Mouse (Mus musculus) hematopoietic stem cell, adult 5-6 weeks (primary cell): ENCODE results near the gene Gprin1. TPM values are rescaled to one million over a fixed set of nuclear protein-coding genes. Genes with fewer than 3 reads are reported as not detected.

Experiments
- ATAC-seq, 2 experiments: fragments of 125-278 bp in 1 of 2; replicated peaks in 1 of 2; 2 replicates each; pipeline ENCODE4 v1.8.0; 2016 to 2017; ENCODE audit warnings: inconsistent platforms in 2 of 2, mild to moderate bottlenecking in 2 of 2, moderate number of reproducible peaks in 2 of 2, low read depth in 1 of 2, moderate TSS enrichment in 1 of 2; ENCODE audit not compliant: low FRiP score in 2 of 2, poor library complexity in 2 of 2, severe bottlenecking in 2 of 2, insufficient read depth in 1 of 2, low TSS enrichment in 1 of 2
- total RNA-seq: library from RNA; stranded (forward); fragments of 172-1452, 232-1000 nt; gene quantifications from 2 replicates; pipeline ENCODE4 v1.2.3, GENCODE M21; 2017

The Gprin1 gene
- total RNA-seq, 1 experiment from 2014 or later: not detected

- no peak for ATAC-seq
These were observed 15.9 kb upstream of the Gprin1 start for GRCm38 (mm10) chr13:54765281-54766191.

- no peak for ATAC-seq
These were observed 11.2 kb upstream of the Gprin1 start for GRCm38 (mm10) chr13:54760906-54761305.

DNA sequence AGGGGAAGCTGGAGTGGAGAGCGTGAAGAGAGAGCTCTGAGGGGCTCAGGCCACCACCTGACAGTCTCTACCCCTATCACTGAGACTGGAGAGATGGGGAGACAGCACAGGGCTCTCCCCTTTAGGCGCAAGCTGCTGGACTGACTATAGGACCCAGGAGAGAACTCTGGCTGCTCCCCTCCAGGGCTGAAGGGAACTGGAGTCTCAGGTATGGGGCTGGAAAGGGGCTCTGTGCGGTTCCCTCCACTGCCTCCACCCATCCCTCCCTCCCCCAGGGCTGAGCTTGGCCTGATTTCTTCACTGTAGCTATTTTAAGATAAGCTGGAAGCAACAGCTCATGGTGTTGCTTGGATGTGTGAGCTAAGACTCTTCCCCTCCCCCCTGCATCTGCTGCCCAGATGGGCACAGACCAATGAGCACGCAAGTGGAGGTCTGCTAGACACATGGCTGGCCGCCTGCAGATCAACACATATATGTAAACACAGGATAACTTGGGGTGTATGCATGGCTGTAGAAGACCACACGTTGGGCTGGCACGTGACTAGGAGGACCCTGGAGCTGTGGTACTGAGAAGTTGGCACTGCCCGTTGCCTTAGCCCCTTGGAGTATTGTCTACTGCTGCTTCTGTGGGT is 10.6 kb upstream of the Gprin1 start:
- ATAC-seq: no peak

- ATAC-seq: no peak
These were observed 9.8 kb upstream of the Gprin1 start for GRCm38 (mm10) chr13:54759496-54759895.

DNA sequence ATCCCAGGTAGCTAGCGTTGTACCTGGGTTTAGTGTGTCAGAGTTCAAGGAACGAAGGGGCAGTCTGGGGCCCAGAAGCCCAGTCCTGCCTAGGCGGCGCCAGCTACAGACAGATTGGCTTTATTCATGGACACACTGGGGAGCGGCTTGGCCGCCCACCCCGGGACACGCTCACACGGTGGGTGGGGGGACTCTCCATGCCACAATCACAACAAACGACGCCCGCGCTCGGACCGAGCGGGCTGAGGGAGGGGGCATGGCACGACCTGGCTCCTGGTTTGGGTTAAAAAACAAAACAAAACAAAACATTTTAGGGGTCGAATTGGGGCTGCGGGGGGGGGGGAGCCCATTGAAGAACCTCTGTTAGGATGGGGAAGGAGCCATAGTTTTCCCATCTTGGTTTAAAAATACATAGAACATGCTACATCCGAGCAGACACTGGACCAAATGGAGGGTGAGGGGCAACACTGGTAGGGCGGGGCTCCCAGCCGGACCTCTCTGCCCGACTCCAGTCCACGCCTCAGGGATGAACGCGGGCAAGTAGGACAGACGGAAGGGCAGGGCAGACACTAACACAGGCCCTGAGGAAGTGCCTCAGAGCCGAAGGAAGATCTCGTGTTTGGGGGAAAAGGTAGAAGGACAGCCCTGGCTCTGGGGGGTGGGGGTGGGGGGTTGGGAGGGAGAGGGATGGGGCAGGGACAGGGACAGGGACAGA is 9.2 kb upstream of the Gprin1 start:
- ATAC-seq: no peak

DNA sequence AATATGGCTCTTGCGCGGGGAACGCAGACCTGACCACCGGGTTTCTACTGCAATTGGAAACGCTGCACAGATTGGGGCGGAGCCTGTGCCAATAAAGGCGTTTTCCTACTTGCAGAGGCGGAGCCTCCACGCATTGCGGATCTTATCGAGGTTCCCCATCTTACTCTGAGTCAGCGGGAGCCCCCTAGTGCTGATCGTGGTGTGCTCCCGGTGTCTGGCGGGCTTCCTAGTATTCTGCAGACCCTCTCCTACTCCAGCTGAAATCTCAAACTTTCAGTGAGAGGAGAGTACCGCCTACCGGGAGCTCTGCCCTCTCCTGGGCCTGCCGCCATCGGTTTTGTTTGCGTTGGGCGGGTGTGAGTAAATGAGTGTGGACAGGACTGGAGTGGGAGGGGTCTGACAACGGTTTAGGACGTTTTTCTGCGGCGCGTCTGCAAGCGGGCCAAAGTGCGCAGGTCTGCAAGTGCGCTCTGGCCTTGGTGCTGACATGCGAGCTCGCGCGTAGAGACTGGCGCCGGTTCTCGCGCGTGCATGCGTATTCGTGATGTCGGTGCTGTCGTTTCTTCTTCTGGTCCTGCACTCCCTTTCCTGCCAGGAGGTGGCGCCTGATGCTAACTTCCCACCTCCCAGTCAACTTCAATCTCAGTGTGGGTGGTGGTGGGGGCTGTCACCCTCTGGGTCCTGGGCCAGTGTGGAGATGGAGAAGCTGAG is 8.5 kb upstream of the Gprin1 start:
- peak; percentile 89 to 96 for ATAC-seq

GRCm38 (mm10) chr13:54757093-54757830 is 7.6 kb upstream of the Gprin1 start:
- no peak for ATAC-seq

DNA sequence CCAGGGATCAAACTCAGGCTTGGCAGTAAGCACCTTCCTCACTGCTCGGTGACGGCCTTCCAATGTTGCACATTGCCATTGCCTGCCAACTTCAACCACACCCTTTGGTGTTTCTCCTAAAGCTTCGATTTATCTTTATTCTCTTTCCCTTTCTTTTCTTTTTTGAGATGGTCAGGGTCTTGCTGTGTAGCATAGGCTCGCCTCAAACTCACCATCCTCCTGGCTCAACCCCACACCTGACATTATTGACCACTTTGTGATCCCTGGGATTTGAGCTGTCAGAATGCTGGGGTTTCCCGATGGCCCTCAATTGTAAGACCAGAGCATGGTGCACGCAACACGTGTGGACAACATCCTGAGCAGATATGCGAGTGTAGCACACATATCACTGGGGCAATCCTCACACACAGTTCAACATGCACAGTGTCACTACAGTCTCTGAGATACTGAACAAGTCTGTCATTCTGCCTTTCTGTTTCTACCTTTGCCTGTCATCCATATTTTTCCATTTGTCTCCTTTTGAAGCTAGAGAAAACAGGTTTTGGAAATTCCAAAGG is 6.6 kb upstream of the Gprin1 start:
- no peak for ATAC-seq

GRCm38 (mm10) chr13:54755201-54755830 is 5.6 kb upstream of the Gprin1 start:
- ATAC-seq: no peak

DNA sequence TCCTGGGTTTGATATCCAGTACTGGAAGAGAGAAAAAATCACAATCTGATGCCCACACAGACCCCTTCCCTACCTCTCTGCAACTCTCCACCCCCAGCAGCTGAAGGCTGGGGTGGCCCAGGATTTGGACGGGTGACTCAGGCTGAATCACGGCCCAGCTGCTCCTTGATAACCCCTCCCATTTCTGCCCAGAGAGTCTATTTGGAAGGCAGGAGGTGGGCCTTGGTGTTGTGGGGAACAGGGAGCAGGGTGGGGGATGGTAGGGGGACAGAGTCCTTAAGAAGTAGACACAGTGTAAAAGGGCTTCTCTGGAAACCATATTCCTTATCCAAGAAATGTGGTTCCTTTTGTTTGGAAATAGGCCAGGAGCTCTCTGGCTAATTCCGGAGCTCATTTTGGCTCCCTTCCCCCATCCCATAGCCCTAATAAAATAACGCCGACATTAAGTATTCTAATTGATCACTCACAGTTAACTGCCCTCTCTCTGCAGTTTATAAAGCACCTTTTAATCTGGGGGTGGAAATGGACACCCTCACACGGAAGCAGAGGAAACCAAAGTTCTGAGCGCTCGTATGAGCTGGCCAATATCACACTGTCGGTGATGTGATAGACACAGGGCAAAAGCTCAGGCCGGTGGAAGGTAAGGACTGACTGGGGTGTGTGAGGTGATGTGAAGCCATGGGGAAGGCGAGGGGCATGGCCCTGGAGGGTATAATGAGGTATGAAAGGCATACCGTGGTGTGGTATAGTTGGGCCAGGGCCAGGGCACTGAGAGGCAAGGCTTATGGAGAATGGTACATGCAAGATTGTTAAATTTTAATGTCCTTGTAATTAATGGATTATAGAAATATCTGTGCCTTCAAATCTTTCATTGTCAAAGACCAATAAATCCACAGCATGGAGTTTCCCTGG is 4.8 kb upstream of the Gprin1 start:
- no peak for ATAC-seq

DNA sequence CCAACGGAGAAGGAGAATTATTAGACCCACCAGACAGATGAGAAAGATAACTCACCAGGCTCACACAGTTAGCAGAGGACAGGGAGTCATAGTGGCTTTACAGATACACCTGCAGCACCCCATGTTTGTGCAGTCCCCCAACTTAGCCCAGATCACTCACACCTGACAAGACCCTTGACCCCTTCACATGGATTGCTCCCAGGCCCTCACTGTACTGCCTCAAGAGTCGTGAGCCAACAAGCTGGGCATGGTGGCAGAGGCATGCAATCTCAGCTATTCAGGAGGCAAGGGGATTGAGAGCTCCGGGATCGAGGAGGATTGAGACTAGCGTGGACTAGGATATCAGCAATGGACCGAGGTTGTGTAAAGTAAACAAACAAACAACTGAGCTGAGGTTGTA is 4.1 kb upstream of the Gprin1 start:
- no peak for ATAC-seq

DNA sequence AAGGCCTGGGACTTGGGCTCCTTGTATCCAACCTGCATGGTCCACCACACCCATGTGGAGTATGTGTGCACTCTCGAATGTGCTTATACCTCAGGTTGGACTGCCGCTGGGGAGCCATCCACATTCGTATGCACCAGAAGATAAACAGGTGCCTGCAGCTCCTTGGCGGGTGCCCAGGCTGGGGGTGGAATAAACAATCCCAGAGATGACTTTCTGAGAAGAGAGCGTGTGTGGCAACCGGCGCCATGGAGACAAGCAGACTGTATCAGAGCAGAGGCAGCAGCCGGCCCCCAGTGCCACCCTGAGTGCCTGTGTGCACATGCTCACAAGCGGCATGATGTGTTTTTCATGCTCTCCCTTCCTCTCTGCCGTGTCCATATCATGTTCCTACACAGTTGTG is 3.0 kb upstream of the Gprin1 start:
- no peak for ATAC-seq

DNA sequence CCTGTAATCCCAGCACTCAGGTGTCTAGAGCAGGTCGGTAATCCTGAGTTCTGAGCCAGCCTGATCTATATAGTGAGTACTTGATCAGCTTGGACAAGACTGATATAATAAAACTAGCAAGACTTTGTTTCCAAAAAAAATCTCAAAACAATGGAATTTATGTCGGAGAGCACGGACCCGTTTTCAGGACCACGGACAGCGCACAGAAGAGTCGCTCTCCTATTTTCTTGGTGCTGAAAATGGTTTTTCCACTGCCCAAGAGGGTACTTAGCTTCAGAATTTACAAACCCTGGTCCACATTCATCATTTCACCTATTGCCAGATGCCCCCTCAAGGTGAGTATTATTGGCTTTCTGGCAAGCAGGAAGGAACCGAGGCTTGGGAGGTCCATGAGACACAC is 1.0 kb upstream of the Gprin1 start:
- ATAC-seq: no peak

GRCm38 (mm10) chr13:54749061-54749863 is 412 bp downstream of the Gprin1 start:
- ATAC-seq: 0 out of 4 replicates have a peak, but pooled peaks of 1 of the 2 experiments have one; percentile 22

DNA sequence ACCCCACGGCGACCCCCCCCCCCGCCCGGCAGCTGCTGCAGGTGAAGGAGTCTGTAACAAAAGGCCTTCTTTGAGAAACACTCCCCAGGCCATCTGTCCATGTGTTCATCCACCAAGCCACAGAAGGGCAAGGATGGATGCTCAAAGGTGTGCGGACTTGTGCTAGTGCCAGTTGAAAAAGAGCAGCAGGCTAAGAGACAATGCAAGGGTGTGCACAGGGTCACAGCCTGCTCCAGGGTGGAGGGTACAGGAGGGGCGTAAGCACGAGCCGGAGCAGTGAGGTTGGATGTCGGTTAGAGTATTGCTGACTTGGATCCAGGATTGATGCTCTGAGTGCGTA is 983 bp downstream of the Gprin1 start:
- ATAC-seq: no peak
